Mouse (Mus musculus): Measurements from ENCODE around the gene Dnmt3a. TPM values are rescaled to one million over a fixed set of nuclear protein-coding genes. Genes with fewer than 3 reads are reported as not detected.

The Dnmt3a gene
- polyA plus RNA-seq, 1 experiment from 2014 or later = 142 TPM

GRCm38 (mm10) chr12:3773643-3774042, 32.2 kb upstream of the Dnmt3a start:
- Histone ChIP-seq H3K4me3 (no peak overlapping the region), H3K36me3 (no peaks in the 10 kb centered on the region), H3K9me3 (replicated peaks) (no peaks in the 10 kb centered on the region), H3K27me3 (replicated peaks) (no peaks in the 10 kb centered on the region), H3K4me2 (no peak overlapping the region), H3K27ac (ENCODE audit: poor library complexity, severe bottlenecking) (no peak overlapping the region), H3K4me1 (replicated peaks) (no peaks in the 10 kb centered on the region), H3K9ac (no peak overlapping the region)
- 78% methylated on average over 3 of the region's 3 CpGs for WGBS
- ATAC-seq (ENCODE audit: insufficient number of reproducible peaks, low FRiP score) = no peak

GRCm38 (mm10) chr12:3776015-3776414, 29.8 kb upstream of the Dnmt3a start:
- Histone ChIP-seq H3K36me3 (no peaks in the 10 kb centered on the region), H3K9me3 (replicated peaks) (no peaks in the 10 kb centered on the region), H3K9ac (no peak overlapping the region), H3K4me2 (no peak overlapping the region), H3K4me1 (replicated peaks) (peaks cover 20% of the 10 kb centered on the region), H3K27ac (ENCODE audit: poor library complexity, severe bottlenecking) (no peak overlapping the region), H3K27me3 (replicated peaks) (no peaks in the 10 kb centered on the region), H3K4me3 (no peak overlapping the region)
- no peak for ATAC-seq (ENCODE audit: insufficient number of reproducible peaks, low FRiP score)
- WGBS = 91% methylated on average over 2 of the region's 2 CpGs

DNA sequence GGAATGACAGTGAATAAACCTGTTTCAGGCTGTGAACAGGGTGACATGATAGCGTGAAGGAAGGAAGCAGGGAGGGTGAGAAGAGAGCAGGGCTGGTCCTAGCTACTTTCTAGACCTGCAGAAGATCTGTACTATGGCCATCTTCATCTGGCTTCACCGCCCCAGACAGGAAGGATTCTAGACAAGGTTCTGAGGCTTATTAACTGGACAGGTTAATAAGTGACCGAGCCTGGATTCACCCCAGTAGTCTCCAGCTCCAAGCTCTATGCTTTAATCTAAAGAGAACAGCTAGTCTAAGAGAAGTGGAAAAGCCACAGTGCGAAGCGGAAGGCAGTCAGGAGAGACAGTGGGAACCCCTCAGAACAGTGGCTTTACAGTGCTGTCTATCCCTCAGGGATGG, 28.1 kb upstream of the Dnmt3a start:
- H3K4me3 ChIP-seq = no peak overlapping the region
- no peaks in the 10 kb centered on the region for H3K27me3 ChIP-seq (replicated peaks)
- no peak overlapping the region for H3K4me2 ChIP-seq
- peaks cover 36% of the 10 kb centered on the region for H3K4me1 ChIP-seq (replicated peaks)
- H3K9ac ChIP-seq = no peak overlapping the region
- H3K27ac ChIP-seq (ENCODE audit: poor library complexity, severe bottlenecking) = no peak overlapping the region
- no peak for ATAC-seq (ENCODE audit: insufficient number of reproducible peaks, low FRiP score)
- 89% methylated on average over 5 of the region's 5 CpGs for WGBS
- H3K9me3 ChIP-seq (replicated peaks) = no peaks in the 10 kb centered on the region
- no peaks in the 10 kb centered on the region for H3K36me3 ChIP-seq

DNA sequence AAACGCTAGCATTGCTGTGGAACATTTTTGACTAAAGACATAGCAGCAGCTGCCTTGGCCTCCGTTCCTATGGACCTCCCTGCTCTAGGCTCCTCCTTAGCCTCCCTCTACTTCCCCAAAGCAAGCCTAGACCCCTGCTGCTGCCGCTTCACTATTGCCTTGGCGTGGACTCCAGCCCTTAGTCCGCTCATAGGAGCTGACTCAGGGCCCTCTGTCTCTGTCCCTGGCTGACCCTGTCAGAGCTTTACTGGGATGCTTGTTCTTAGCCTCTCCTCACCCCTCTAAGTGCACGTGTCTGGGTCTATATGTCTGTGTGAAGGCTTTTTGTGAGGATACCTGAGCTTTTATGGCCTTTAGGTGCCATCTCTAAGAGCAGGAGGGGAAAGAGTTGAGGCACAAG, 27.5 kb upstream of the Dnmt3a start:
- Histone ChIP-seq H3K4me1 (replicated peaks) (peaks cover 42% of the 10 kb centered on the region), H3K9ac (no peak overlapping the region), H3K4me3 (no peak overlapping the region), H3K27ac (ENCODE audit: poor library complexity, severe bottlenecking) (no peak overlapping the region), H3K36me3 (no peaks in the 10 kb centered on the region), H3K4me2 (no peak overlapping the region), H3K27me3 (replicated peaks) (no peaks in the 10 kb centered on the region), H3K9me3 (replicated peaks) (no peaks in the 10 kb centered on the region)
- ATAC-seq (ENCODE audit: insufficient number of reproducible peaks, low FRiP score) = no peak
- WGBS = 87% methylated on average over 6 of the region's 6 CpGs

GRCm38 (mm10) chr12:3779639-3780038, 26.2 kb upstream of the Dnmt3a start:
- Histone ChIP-seq H3K4me2 (no peak overlapping the region), H3K4me1 (replicated peaks) (peaks cover 52% of the 10 kb centered on the region), H3K4me3 (no peak overlapping the region), H3K9me3 (replicated peaks) (no peaks in the 10 kb centered on the region), H3K27me3 (replicated peaks) (no peaks in the 10 kb centered on the region), H3K27ac (ENCODE audit: poor library complexity, severe bottlenecking) (peak overlapping the region; percentile 54; the same call in 1 of the 2 replicates), H3K9ac (no peak overlapping the region), H3K36me3 (no peaks in the 10 kb centered on the region)
- WGBS = 50% methylated on average over 2 of the region's 2 CpGs
- no peak for ATAC-seq (ENCODE audit: insufficient number of reproducible peaks, low FRiP score)

DNA sequence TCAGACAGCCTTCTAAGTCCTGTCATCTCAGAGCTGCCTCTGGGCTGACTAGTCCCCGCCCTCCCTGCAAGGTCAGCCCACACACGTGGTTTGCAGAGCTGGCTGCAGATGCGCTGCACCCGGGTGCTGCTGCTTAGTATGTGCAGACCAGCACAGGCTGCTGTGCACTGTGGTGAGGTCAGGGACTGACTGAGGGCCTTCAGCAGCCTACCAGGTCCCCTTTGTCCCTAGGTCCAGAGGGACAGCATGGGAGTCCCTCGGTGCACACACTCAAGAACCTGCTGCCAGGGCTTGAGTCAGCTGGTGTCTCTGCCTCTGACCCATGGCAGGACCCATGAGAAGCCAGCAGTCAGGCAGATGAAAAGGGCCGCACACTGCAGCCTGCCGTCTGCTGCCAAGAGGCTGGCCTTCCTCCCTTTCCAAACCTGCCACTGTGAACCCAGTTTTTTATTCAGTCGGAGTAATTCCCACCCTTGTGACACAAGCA, 25.4 kb upstream of the Dnmt3a start:
- 0 out of 2 replicates have a peak overlapping the region, but pooled peaks have one; percentile 4 for H3K4me2 ChIP-seq
- H3K9me3 ChIP-seq (replicated peaks) = no peaks in the 10 kb centered on the region
- H3K27me3 ChIP-seq (replicated peaks) = no peaks in the 10 kb centered on the region
- peaks cover 60% of the 10 kb centered on the region for H3K4me1 ChIP-seq (replicated peaks)
- peak overlapping the region; percentile 97 for H3K27ac ChIP-seq (ENCODE audit: poor library complexity, severe bottlenecking)
- ATAC-seq (ENCODE audit: insufficient number of reproducible peaks, low FRiP score) = peak; percentile 60
- H3K36me3 ChIP-seq = no peaks in the 10 kb centered on the region
- 18% methylated on average over 8 of the region's 8 CpGs for WGBS
- H3K9ac ChIP-seq = no peak overlapping the region
- H3K4me3 ChIP-seq = no peak overlapping the region

- WGBS = 20% methylated on average over 7 of the region's 7 CpGs
- H3K9me3 ChIP-seq (replicated peaks) = no peaks in the 10 kb centered on the region
- H3K27ac ChIP-seq (ENCODE audit: poor library complexity, severe bottlenecking) = peak overlapping the region; percentile 97
- H3K4me3 ChIP-seq = no peak overlapping the region
- no peak overlapping the region for H3K9ac ChIP-seq
- peak; percentile 77 for ATAC-seq (ENCODE audit: insufficient number of reproducible peaks, low FRiP score)
- H3K27me3 ChIP-seq (replicated peaks) = no peaks in the 10 kb centered on the region
- H3K36me3 ChIP-seq = no peaks in the 10 kb centered on the region
- H3K4me2 ChIP-seq = peak overlapping the region; percentile 46
- H3K4me1 ChIP-seq (replicated peaks) = peaks cover 61% of the 10 kb centered on the region
Measured at GRCm38 (mm10) chr12:3780931-3781471, 24.8 kb upstream of the Dnmt3a start.

DNA sequence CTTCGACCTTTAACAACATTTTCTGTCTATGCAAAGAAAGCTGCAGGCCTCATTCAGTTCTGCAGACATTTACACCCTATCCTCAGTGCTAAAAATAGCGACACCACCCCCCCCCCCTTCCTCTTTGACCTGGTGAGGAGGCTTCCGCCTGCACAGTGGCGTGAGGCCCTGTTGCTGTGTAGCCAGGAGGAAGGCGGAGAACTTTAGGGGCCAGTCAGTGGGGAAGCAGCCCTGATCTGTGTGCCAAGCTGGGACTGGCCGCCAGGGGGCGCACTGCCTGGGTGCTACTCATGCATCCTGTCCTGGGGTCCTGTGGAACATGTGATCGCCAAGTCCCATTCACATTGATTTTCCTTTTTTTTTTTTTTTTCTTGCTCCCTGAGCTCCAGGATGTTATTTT, 24.3 kb upstream of the Dnmt3a start:
- Histone ChIP-seq H3K9me3 (replicated peaks) (no peaks in the 10 kb centered on the region), H3K27me3 (replicated peaks) (no peaks in the 10 kb centered on the region), H3K27ac (ENCODE audit: poor library complexity, severe bottlenecking) (peak overlapping the region; percentile 97), H3K4me3 (no peak overlapping the region), H3K9ac (no peak overlapping the region), H3K36me3 (no peaks in the 10 kb centered on the region), H3K4me2 (peak overlapping the region; percentile 46), H3K4me1 (replicated peaks) (peaks cover 61% of the 10 kb centered on the region)
- ATAC-seq (ENCODE audit: insufficient number of reproducible peaks, low FRiP score) = peak; percentile 86
- WGBS = 2% methylated on average over 8 of the region's 8 CpGs

DNA sequence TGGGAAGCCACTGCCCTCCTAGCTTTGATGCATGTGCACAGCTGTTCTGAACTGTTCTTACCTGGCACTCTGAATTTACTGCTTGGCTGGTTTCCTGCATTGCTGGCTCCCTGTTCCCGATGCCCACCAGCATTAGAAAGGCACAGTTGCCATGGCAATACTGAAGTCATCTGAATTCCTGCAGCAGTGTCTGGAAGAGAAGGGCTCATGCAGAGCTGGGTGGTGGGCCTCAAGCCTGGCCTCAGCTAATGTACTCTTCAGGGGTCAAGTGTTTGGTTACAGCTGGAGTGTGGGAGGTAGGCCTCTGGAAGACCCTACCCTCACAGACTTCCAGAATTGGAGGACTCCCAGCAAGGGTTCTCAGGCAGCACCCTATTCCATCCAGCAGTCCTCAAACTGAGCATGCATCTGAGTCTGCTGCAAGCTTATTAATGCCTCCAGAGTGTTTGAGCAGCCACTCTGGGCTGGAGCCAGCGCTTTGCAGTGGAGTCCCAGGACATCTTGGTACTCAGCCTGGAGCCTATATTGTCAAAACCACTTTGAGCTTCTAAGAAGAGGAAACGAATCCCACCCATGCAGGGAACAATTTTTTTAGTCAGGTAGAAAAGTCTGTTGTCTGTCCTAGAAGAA, 22.5 kb upstream of the Dnmt3a start:
- WGBS = 63% methylated on average over 3 of the region's 3 CpGs
- Histone ChIP-seq H3K9ac (no peak overlapping the region), H3K27me3 (replicated peaks) (no peaks in the 10 kb centered on the region), H3K4me2 (no peak overlapping the region), H3K9me3 (replicated peaks) (no peaks in the 10 kb centered on the region), H3K36me3 (no peaks in the 10 kb centered on the region), H3K4me3 (no peak overlapping the region), H3K27ac (ENCODE audit: poor library complexity, severe bottlenecking) (no peak overlapping the region), H3K4me1 (replicated peaks) (peaks cover 79% of the 10 kb centered on the region)
- ATAC-seq (ENCODE audit: insufficient number of reproducible peaks, low FRiP score) = no peak

- no peak for ATAC-seq (ENCODE audit: insufficient number of reproducible peaks, low FRiP score)
- no peak overlapping the region for H3K4me2 ChIP-seq
- no peak overlapping the region; the same call in 1 of the 2 replicates for H3K27ac ChIP-seq (ENCODE audit: poor library complexity, severe bottlenecking)
- no peak overlapping the region for H3K9ac ChIP-seq
- WGBS = 81% methylated on average over 2 of the region's 2 CpGs
- H3K4me1 ChIP-seq (replicated peaks) = peaks cover 83% of the 10 kb centered on the region
- H3K4me3 ChIP-seq = no peak overlapping the region
- H3K36me3 ChIP-seq = no peaks in the 10 kb centered on the region
- H3K27me3 ChIP-seq (replicated peaks) = no peaks in the 10 kb centered on the region
- H3K9me3 ChIP-seq (replicated peaks) = no peaks in the 10 kb centered on the region
Measured at GRCm38 (mm10) chr12:3784258-3784657, 21.5 kb upstream of the Dnmt3a start.

GRCm38 (mm10) chr12:3784729-3785128, 21.1 kb upstream of the Dnmt3a start:
- WGBS = 55% methylated on average over 4 of the region's 4 CpGs
- Histone ChIP-seq H3K9ac (no peak overlapping the region), H3K36me3 (no peaks in the 10 kb centered on the region), H3K4me1 (replicated peaks) (peaks cover 78% of the 10 kb centered on the region), H3K9me3 (replicated peaks) (no peaks in the 10 kb centered on the region), H3K27ac (ENCODE audit: poor library complexity, severe bottlenecking) (no peak overlapping the region; the same call in 1 of the 2 replicates), H3K4me2 (no peak overlapping the region), H3K4me3 (no peak overlapping the region), H3K27me3 (replicated peaks) (no peaks in the 10 kb centered on the region)
- no peak for ATAC-seq (ENCODE audit: insufficient number of reproducible peaks, low FRiP score)

Data from heart, embryonic 12.5 days (tissue).